14 mouse cellular contexts compared by ENCODE assay signal in genomic region chr11:17658289-17658688, GRCm38 (mm10).
DNase-seq lines count a peak whose midpoint lies in the region; ATAC-seq and TF ChIP-seq lines count a peak whose summit lies in the region.
"Had no signal": no experiment of that assay in that cellular context is flagged by ENCODE, and none has a peak within 500 bp of the region (broad histone marks: within the 10 kb centered on the region; RNA-seq: fewer than 3 reads in every experiment).

No protein-coding gene starts in this region.

- H3K4me3 ChIP-seq in hindbrain, postnatal 0 days (ENCODE audit: low read length): no peak overlapping the region
- H3K4me3 ChIP-seq: kidney, embryonic 15.5 days; liver, embryonic 13.5 days had no signal

- H3K9me3 ChIP-seq in hindbrain, postnatal 0 days (ENCODE audit: low read length): no peaks in the 10 kb centered on the region
- H3K9me3 ChIP-seq: kidney, embryonic 15.5 days; liver, embryonic 13.5 days had no signal

- 22% methylated on average over 3 of the region's 3 CpGs for WGBS in hindbrain, postnatal 0 days

- no peaks in the 10 kb centered on the region for H3K36me3 ChIP-seq in hindbrain, postnatal 0 days (ENCODE audit: insufficient read depth, low read length)
- H3K36me3 ChIP-seq: kidney, embryonic 15.5 days; liver, embryonic 13.5 days had no signal

- H3K4me1 ChIP-seq in hindbrain, postnatal 0 days (ENCODE audit: insufficient read depth, low read length): no peaks in the 10 kb centered on the region
- H3K4me1 ChIP-seq: kidney, embryonic 15.5 days; liver, embryonic 13.5 days had no signal

- no peak overlapping the region for H3K4me2 ChIP-seq in hindbrain, postnatal 0 days (ENCODE audit: low read depth, low read length)
- H3K4me2 ChIP-seq: kidney, embryonic 15.5 days; liver, embryonic 13.5 days had no signal

- peak; percentile 26; the same call in 1 of the 2 replicates for TF ChIP-seq CTCF in hindbrain, postnatal 0 days (IDR thresholded peaks at IDR 0.05; ENCODE audit: low read depth)

- no peaks in the 10 kb centered on the region for H3K27me3 ChIP-seq in hindbrain, postnatal 0 days (ENCODE audit: insufficient read depth, low read length)
- H3K27me3 ChIP-seq: kidney, embryonic 15.5 days; liver, embryonic 13.5 days had no signal

- DNase-seq in frontal cortex, postnatal 25 days (ENCODE audit: low spot score in 2 of 2): no peak
- DNase-seq in right cerebral cortex, postnatal 14 days: peak; percentile 8
- no peak for DNase-seq in right cerebral cortex, adult 18-20 months
- DNase-seq in hindbrain, postnatal 0 days (ENCODE audit: low spot score): no peak
- no peak for DNase-seq in retina, embryonic 14.5 days (ENCODE audit: low spot score)
- no peak for DNase-seq in liver
- no peak for DNase-seq in adrenal gland, adult 8-10 months
- DNase-seq: adrenal gland, postnatal 10 days; cerebellum, postnatal 14 days; liver, embryonic 13.5 days; lung, postnatal 10 days; right cerebral cortex, postnatal 4 days had no signal

- H3K27ac ChIP-seq in hindbrain, postnatal 0 days: no peak overlapping the region
- H3K27ac ChIP-seq: kidney, embryonic 15.5 days; liver, embryonic 13.5 days had no signal

- peak; percentile 94 for ATAC-seq in frontal cortex, adult (ENCODE audit: low TSS enrichment)
- ATAC-seq in hindbrain, postnatal 0 days: peak; percentile 43; the same call in 1 of the 2 replicates

- H3K9ac ChIP-seq in hindbrain, postnatal 0 days (replicated peaks; ENCODE audit: low read length): no peak overlapping the region
- H3K9ac ChIP-seq: kidney, embryonic 15.5 days; liver, embryonic 13.5 days had no signal
